Mouse (Mus musculus): Measurements from ENCODE around the gene Fadd.

Gene Fadd

GRCm38 (mm10) chr7:144577876-144578275, 4.4 kb downstream of the Fadd start:
- no peak for DNase-seq (ENCODE audit: extremely low spot score)

GRCm38 (mm10) chr7:144572234-144572633, 10.0 kb downstream of the Fadd start:
- DNase-seq (ENCODE audit: extremely low spot score), result no peak

- no peak for DNase-seq (ENCODE audit: extremely low spot score)
Measured at GRCm38 (mm10) chr7:144571598-144571997, 10.7 kb downstream of the Fadd start.

- no peak for DNase-seq (ENCODE audit: extremely low spot score)
Measured at GRCm38 (mm10) chr7:144569428-144569827, 12.8 kb downstream of the Fadd start.

- DNase-seq (ENCODE audit: extremely low spot score), result no peak
Measured at GRCm38 (mm10) chr7:144568091-144568490, 14.2 kb downstream of the Fadd start.

GRCm38 (mm10) chr7:144566921-144567682, 15.2 kb downstream of the Fadd start:
- DNase-seq (ENCODE audit: extremely low spot score), result no peak

GRCm38 (mm10) chr7:144563456-144564155, 18.7 kb downstream of the Fadd start:
- no peak for DNase-seq (ENCODE audit: extremely low spot score)

GRCm38 (mm10) chr7:144562016-144562415, 20.2 kb downstream of the Fadd start:
- DNase-seq (ENCODE audit: extremely low spot score), result peak; percentile 63

- no peak for DNase-seq (ENCODE audit: extremely low spot score)
Measured at GRCm38 (mm10) chr7:144560594-144560993, 21.7 kb downstream of the Fadd start.

- DNase-seq (ENCODE audit: extremely low spot score), result no peak
Measured at GRCm38 (mm10) chr7:144558552-144558951, 23.7 kb downstream of the Fadd start.

- no peak for DNase-seq (ENCODE audit: extremely low spot score)
Measured at GRCm38 (mm10) chr7:144554123-144554472, 28.2 kb downstream of the Fadd start.

GRCm38 (mm10) chr7:144553237-144554122, 28.8 kb downstream of the Fadd start, which contains the start of gene Ppfia1:
Ppfia1 (minus strand) TSS chr7:144553729.
- peak; percentile 97 for DNase-seq (ENCODE audit: extremely low spot score)

- DNase-seq (ENCODE audit: extremely low spot score), result no peak
Measured at GRCm38 (mm10) chr7:144552274-144552673, 30.0 kb downstream of the Fadd start.

- no peak for DNase-seq (ENCODE audit: extremely low spot score)
Measured at GRCm38 (mm10) chr7:144550811-144551210, 31.5 kb downstream of the Fadd start.

GRCm38 (mm10) chr7:144549904-144550566, 32.2 kb downstream of the Fadd start:
- no peak for DNase-seq (ENCODE audit: extremely low spot score)

GRCm38 (mm10) chr7:144545231-144545630, 37.0 kb downstream of the Fadd start:
- no peak for DNase-seq (ENCODE audit: extremely low spot score)

GRCm38 (mm10) chr7:144541351-144541750, 40.9 kb downstream of the Fadd start:
- no peak for DNase-seq (ENCODE audit: extremely low spot score)

GRCm38 (mm10) chr7:144539146-144539545, 43.1 kb downstream of the Fadd start:
- no peak for DNase-seq (ENCODE audit: extremely low spot score)

GRCm38 (mm10) chr7:144538030-144538644, 44.1 kb downstream of the Fadd start:
- no peak for DNase-seq (ENCODE audit: extremely low spot score)

- DNase-seq (ENCODE audit: extremely low spot score), result no peak
Measured at GRCm38 (mm10) chr7:144536367-144536766, 45.9 kb downstream of the Fadd start.

- no peak for DNase-seq (ENCODE audit: extremely low spot score)
Measured at GRCm38 (mm10) chr7:144534773-144535172, 47.5 kb downstream of the Fadd start.

Measured in embryo, embryonic 9.5 days (tissue).